Mouse (Mus musculus): Measurements from ENCODE around the gene Gm11733.

Gene Gm11733

GRCm38 (mm10) chr11:117478271-117479006 is 5.7 kb upstream of the Gm11733 start:
- DNase-seq (ENCODE audit: inconsistent ontology term) = no peak

DNA sequence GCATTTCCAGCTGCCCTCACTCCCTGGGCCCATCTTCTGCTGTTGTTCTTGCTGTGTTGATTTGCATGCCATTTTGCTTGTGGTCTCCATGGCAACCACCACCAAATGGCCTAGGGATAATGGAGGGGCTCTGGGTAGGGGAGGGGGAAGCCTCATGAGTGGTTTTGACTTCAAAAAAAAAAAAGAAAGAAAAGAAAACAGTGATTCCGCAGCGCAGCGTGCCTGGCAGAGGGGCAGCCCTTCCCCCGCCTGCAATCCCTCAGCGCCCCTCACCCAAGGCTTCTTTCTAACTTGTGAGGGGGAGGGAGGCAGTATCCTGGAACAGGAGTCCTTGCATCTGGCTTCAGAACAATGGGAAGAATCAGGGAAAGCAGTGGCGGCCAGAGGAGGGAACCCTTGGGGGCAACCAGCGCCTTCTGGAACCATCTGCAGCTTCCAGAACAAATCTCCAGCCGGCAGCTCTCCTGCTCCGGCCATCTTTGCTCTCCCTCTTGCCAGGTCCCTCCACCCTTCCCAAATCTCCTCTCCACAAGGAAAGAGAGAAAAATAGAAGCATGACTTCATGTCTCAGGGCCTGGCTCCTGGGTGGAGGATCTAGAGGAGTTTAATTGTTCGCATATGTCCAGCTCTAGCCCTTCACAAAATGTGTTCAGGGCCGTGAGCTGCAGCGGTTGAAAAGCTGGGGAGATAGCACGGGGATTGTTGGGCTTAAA is 5.0 kb upstream of the Gm11733 start:
- no peak for DNase-seq (ENCODE audit: inconsistent ontology term)

DNA sequence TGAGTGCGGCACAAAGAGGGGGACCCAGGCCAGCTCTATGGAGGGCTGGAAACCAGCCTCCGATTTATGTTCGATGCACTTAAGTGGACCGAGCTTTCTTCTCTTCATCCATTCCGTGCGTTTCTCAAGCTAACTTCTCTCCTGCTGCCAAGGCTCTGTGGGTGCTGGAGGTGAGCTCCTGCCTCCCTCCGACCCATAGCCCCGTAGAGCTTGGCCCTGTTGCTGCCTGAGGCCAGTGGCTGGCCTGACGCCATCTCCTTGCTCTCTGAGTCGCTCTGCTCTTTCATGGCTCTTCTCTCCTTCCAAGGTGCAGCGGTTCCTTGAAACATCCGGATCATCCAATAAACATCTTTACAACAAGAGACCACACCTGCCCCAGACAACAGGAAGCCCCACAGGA is 4.4 kb upstream of the Gm11733 start:
- DNase-seq (ENCODE audit: inconsistent ontology term) = no peak

- DNase-seq (ENCODE audit: inconsistent ontology term) = no peak
Measured at GRCm38 (mm10) chr11:117482300-117482676, 1.9 kb upstream of the Gm11733 start.

DNA sequence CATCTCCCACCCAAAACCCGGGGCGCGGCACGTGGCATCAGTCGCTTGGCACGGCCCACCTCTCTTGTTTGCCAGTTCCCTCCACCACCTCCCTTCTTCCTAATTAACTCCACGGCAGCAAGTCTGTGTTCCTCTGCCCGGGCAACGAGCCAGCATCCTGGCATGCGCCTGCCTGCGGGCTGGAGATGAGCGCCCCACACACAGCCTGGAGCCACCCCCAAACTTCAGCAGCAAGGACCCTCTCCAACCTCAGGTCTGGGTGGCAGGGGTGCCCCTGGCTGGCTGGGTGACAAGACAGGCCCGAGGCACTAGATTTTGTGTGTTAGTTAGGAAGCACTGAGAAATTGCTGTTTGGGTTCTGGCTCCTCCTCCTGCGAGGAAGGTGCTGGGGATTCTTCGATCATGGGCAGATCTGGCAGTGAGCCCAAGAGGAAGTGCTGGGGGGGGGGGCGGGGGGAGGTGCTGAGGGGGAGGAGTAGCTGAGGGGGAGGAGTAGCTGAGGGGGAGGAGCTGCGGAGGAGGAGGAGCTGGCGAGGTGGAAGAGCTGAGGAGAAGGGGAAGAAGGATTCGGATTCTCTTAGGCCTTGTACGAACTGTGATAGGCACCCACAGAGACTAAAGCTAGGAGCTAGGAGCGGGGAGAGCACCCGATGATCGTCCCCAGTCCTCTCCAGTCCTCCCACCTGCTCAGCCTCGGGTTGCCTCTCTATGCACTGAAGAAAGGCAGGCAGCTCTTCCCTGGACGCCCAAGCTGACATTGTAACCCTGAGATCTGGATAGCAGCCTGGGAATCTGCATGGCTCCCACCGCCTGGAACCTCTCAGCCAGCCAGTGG is 1.3 kb upstream of the Gm11733 start:
- DNase-seq (ENCODE audit: inconsistent ontology term) = peak; percentile 92

DNA sequence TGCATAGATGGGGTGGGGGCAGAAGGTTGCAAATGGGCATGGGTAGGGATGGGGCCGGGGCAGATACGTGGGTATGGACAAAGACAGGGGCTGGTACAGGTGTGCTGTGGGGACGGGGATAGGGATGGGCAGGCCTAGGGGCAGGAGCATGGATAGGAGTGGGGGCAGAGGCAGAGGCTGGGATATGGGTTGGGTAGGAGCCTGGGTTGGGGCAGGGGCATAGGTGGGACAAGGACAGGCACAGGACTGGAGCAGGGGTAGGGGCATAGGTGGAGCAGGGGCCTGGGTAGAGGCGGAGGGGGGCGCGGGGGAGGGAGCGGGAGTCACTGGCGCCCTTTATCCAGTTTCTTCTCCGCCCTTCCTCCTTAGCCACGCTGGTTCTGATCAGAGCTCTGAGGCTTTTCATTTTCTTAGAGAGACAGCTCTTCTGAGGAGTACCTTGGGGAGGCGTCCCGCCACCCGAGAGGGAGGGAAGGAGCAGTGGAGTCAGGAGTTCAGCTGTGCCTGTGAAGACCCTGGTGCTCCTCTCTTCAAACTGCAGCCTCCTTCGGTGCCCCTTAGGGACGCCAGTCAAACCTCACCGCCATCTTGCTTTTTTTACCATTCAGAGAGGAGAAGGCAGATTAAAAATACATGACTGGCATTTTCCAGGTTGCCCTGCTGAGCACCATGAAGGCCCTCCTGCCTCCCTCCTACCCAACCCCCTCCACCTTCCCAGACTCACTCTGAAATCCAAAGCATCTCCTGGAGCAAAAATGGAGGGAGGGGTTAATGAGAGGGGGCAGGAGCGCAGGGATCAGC is 7.4 kb downstream of the Gm11733 start:
- DNase-seq (ENCODE audit: inconsistent ontology term) = no peak

DNA sequence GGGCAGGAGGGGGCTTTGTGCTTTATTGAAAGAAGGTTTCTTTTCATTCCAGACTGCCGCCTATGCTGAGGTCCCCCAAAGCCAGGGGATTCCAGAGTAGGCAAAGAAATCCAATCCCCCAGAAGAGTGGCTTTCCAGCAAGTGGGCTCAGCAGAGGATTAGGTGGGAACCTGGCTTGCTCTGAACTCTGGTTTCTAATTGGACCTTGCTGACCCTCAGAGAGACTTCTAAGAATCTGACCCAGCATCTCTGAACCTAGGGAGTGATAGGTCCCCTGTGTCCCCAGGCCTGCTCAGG is 8.0 kb downstream of the Gm11733 start:
- no peak for DNase-seq (ENCODE audit: inconsistent ontology term)

- no peak for DNase-seq (ENCODE audit: inconsistent ontology term)
Measured at GRCm38 (mm10) chr11:117496812-117497211, 12.6 kb downstream of the Gm11733 start.

DNA sequence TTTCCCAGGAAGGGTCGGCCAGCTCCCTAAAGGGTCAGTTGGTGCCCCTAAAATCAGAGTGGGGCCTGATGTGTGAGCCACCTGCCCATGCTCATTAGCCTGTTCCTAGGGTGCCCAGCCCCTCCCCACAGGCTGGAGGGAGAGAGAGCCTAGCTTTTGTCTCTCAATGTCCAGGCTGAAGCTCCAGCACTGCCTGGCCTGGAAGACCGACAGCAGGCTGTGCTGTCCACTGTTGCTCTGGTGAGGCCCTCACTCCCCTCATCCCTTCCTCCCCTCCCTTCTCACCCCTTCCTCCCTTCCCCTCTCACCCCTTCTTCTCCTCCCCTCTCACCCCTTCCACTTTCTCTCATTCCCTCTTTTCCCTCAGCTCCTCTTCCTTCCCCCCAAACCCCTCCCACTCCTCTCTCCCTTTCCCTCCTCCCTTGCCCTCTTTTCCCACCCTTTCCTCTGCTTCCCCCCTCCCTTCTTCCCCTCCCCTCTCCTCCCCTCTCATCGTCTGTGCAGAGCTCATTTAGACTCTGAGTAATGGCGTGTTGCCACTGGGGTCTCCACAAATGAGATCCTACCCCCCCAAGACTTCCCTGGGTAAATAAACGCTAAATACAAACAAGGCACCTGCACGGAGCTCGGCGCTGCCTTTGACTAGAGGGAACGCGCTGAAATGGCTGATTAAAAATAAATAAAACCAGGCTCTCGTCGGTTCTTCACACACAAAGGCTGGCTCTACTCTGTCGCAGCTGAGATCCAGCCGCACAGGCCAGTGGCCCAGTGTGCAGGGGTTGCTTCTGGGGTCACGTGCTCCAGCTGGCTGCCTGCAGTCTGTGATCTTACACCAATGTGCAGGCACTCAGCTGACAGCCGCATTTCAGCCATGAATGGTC is 13.3 kb downstream of the Gm11733 start:
- no peak for DNase-seq (ENCODE audit: inconsistent ontology term)

- no peak for DNase-seq (ENCODE audit: inconsistent ontology term)
Measured at GRCm38 (mm10) chr11:117498137-117498511, 14.0 kb downstream of the Gm11733 start.

GRCm38 (mm10) chr11:117508972-117509371 is 24.8 kb downstream of the Gm11733 start:
- DNase-seq (ENCODE audit: inconsistent ontology term) = no peak

- DNase-seq (ENCODE audit: inconsistent ontology term) = no peak
Measured at GRCm38 (mm10) chr11:117515718-117516421, 31.7 kb downstream of the Gm11733 start.

DNA sequence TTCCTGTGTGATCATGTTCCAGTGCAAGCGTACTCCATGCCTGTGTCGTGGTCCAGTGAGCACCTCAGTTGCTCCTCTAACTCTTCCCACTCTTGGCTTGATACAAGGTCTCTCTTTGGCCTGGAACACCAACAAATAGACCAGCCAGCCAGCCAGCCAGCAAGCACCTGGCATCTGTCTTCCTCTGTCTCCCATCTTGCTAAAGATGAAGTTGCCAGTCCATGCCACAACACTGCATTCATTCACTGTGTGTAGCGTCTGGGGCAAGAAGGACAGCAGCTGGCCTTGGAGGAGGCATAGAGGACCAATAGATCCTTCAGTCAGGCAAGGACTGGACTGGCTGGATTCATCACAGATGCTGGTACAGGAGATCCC is 32.2 kb downstream of the Gm11733 start:
- DNase-seq (ENCODE audit: inconsistent ontology term) = no peak

- no peak for DNase-seq (ENCODE audit: inconsistent ontology term)
Measured at GRCm38 (mm10) chr11:117521906-117522780, 38.0 kb downstream of the Gm11733 start.

- peak; percentile 84 for DNase-seq (ENCODE audit: inconsistent ontology term)
Measured at GRCm38 (mm10) chr11:117522879-117523519, 38.8 kb downstream of the Gm11733 start.

DNA sequence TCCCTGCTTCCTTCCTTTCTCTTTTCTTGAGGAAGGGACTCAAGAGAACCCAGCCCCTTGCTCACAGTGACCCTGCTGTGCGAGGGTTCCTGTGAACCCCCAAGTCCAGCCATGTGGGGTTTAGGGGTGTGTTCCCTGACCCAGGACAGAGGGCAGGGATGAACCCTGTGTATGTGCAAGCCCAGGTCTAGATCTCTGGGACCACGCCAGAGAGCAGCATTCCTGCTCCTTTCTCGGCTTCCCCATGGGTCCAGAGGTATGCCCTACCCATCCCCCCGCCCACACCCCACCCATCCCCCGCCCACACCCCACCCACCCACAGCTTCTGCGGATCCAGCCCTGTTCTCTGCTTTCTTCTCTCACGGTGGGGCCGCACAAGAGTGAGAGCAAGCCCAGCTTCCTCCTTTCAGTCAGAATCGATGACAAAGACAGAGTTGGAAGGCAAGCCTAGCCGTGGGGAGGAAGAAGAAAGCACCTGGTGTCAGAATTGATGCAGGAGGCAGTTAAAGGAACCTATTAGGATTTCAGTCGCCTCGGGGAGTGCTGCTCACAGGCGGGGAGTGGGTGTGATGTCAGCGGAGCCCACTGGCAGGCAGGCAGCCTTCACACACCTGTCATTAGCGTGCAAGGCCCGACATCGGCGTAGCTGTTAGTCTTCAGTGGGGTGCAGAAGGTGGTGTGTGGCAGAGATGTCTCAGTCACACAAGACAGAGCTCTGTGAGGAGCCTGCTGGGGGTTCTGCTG is 41.6 kb downstream of the Gm11733 start:
- DNase-seq (ENCODE audit: inconsistent ontology term) = no peak

DNA sequence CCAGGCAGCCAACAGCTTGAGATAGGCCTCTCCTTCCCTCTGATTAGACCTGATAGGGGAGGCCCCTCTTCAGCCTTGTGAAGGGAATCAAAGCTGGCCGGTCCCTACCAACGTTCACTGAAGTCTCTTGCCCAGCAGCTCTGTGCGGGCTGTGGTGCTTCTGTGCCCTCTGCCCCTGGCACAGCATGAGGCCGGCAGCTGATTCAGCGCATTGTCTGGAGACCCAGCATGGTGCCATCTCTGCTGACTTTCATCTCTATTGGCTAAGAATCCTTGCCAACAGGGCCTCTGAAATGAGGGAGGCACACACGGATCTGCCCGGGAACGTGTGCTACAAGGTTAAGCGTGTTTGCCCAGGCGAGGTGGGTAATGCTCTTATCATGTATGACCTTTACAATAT is 48.2 kb downstream of the Gm11733 start:
- peak; percentile 68 for DNase-seq (ENCODE audit: inconsistent ontology term)

GRCm38 (mm10) chr11:117534912-117535311 is 50.7 kb downstream of the Gm11733 start:
- peak; percentile 73 for DNase-seq (ENCODE audit: inconsistent ontology term)

Measured in Muller cell, postnatal 12 days (primary cell).